Mouse (Mus musculus): ENCODE results near the gene Lrrc8b.
A peak's percentile ranks its signal among the peaks of the same experiment; 100 is the strongest.

Lrrc8b gene

DNA sequence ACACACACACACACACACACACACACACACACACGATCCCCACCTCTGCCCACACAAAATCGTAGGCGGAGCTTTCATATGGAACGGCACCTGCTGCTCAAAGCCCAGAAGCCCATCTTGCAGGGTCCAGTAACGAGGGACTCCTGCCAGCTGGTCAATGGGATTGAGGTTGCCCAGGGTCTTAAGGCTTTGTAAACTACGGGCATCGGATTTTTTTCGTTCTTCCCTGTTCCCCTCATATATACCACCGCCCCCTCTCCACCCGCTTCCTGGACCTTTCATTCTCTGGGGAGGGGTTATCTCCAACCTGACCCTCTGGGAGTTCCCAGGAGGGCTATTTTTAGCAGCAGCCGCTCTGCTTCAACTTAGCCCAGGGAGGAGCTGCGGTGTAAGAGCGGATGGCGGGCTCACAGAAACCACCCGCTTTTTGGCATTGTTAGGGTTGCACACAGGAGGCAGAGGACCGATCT, 103.1 kb downstream of the Lrrc8b start:
- no peak for DNase-seq (ENCODE audit: low spot score)

DNA sequence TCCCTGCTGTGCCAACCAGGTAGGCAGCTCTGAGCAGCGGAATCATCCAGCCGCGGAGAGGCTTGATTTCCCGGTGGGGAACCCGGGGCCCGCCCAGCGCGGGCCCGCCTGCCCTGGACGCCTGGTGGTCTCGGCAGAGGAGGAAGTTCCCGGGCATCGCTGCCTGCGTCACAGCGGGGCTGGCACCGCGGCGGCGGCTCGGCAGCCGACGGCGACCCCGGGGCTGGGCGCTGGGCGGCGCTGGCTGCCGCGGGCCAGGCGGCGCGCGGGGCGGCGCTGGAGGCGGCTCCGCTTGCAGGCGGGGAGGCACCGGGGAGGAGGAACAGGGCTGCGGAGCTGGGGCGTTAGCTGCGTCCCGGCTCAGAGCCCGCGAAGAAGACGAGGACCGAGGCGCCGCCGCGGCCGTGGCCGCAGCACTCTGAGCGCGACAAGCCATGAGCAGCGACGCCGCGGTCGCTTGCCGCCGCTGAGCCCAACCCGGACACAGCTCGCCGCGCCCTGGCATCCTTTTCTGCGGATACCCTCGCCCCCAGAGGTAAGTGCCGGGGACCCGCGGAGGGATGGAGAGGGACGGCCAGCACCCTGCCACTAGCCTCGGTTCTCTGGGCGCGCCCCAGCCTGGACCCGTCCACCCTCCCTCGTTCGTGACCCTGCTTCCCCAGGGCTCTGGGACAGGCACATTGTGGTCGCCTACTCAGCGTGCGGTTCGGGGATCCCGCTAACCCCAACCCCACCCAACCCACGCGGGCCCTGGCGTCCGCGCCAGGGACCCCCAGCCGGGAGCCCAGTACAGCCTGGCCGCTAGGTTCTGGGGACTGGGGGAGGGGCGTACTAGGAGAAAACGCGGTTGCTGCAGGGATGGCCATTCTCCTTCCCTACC, 103.8 kb downstream of the Lrrc8b start, which contains the start of gene Lrrc8c:
Lrrc8c (plus strand) TSS at position 293 of the 880 bp plus-strand sequence.
- DNase-seq (ENCODE audit: low spot score), result peak; percentile 75

DNA sequence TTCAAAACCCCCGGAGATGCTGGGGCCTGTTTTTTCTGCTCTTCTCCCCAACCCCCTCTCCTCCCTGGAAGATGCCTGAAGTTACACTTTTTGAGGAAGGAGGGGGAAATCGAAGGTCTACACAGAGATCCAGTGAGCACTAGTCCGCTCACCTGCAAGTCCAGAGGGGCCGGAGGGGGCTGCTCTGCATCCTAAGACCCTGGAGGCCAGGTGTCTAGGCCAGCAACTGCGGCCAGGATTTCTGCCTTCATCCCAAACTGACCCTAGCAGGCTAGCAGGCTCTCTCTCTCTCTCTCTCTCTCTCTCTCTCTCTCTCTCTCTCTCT, 104.4 kb downstream of the Lrrc8b start:
- no peak for DNase-seq (ENCODE audit: low spot score)

DNA sequence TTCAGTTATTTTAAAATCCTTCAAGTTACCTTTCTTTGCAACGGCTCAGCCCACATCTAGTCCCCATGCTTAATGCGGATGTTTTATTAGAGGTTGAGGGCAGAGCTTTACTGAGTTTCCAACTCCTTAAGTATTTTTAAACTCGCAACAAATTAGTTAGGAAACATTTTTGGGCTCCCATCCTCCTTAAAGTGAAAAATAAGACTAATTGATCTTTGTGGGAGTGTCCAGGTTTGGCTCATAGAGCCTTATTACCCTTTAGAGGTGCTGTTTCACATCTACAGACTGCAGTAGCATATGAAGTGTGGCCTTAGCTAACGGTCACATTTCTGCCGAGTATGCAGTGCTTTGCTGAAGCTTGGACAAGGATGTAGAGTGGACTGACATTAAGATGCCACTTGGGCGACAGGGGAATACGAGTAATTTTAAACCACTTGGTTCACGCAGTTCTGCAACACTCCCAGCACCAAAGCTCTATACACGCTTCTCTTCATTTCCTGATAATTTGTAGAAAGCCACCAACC, 104.9 kb downstream of the Lrrc8b start:
- DNase-seq (ENCODE audit: low spot score), result no peak

DNA sequence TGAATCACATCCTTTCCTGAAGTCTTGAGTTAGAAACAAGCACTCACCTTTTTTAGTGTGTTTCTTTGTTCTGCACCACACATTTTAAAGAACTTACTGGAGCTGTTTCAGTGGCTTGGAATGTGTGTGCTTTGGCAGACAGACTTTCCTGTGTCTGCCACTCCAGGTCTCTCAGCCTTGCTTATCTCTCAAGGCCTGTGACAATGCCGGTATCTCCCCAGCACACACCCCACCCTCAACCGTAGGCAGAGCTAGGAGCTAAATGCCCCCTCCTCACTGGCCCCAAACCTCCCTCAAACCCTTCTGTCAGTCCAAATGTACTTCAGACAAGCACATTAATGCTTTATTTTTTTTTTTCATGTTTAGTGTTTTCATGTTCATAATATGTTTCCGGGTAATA, 107.9 kb downstream of the Lrrc8b start:
- DNase-seq (ENCODE audit: low spot score), result no peak

DNA sequence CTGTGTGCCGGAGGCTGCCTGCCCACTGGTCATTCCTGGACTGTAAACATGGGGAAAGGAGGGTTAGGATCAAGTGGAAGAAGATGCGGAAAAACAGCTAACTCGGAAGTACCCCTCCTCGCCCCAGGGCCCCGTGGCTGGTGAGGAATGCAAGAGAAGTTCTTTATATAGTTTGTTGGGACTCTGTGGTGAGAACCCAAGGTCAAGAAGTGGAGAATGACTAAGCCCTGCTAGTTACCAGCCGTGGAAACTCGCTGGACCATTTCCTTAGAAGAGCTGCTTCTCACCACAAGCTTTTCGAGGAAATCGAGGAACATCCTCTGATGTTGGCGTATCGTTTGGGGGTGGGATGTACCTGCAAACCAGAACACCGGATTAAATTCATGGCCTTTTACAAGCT, 109.4 kb downstream of the Lrrc8b start:
- DNase-seq (ENCODE audit: low spot score), result no peak

DNA sequence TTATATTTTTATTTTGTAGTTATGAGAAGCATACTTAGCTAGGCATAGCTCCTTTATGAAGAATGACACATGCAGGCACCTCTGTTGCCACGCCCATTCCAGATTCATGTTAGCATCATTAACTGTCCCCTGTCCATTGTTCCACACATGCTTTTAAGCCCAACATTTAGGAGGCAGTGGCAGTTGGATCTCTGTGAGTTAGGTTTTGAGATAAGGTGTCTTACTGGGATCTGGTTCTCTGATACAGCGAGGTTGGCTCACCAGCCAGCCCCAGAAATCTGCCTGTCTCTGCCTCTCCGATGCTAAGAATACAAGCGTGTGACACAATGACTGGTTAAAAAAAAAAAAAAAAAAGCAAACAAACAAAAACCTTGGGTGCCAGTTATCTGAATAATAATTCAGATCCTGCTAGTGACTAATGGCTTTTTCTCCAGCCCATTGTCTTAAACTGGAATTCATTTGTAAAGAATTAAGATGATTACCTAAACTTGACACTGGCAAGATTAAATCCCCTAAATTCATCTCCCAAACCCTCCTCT, 110.6 kb downstream of the Lrrc8b start:
- no peak for DNase-seq (ENCODE audit: low spot score)

DNA sequence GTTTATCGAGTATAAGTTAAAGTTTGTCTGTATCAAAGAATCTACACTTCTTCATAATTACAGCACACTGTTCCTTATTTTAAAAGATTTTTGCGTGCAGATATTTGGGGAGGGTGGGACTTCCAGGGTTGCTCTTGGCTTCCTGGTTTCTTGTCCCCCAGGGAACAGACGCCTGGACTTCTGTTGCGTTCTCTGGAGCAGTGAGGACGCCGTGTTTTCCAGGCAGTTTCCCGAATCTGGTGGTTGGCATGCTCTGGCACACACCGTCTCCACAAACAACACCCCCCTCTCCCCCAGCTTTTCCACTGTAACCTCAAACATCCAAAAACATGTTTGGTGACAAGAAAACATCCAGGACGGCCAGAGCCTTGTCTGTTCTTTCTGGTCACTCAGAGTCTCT, 111.2 kb downstream of the Lrrc8b start:
- DNase-seq (ENCODE audit: low spot score), result no peak

DNA sequence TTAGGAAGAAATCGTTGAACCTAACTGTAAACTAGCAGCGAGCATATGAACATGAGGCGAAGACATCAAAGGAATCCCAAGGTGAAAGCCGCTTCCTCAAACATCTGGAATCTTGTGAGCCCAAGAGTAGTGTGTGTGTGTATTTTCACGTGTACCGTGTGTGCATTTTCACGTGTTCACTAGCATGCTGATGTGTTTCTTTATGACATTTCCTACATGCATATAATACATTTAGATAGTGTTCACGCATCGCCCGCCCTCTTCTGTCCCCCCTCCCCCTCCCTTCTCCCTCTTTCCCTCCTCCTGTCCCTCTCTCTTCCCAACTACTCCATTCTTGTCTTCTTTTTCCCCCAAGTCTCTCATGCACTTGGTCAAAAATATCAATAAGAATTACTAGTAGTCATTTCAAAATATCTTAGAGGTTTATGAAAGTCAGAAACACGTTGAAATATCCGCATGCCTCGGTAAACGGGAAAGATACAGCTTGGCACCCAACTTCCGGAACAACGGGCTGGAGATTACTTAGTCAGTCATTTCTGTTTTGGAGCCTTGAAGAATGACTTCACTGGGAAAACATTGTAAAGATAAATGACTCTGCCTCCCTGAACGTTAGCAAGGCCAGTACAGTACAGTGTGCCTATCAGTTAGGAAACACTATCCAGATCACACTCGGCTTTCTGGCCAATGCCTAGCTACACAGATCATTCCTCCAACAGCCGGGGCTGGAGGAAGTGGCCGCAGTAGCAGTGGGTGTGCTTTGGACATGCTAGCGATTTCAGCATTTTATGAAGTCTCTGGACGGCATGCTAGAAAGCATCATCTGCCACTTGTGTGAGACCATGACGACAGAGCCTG, 112.1 kb downstream of the Lrrc8b start:
- no peak for DNase-seq (ENCODE audit: low spot score)

DNA sequence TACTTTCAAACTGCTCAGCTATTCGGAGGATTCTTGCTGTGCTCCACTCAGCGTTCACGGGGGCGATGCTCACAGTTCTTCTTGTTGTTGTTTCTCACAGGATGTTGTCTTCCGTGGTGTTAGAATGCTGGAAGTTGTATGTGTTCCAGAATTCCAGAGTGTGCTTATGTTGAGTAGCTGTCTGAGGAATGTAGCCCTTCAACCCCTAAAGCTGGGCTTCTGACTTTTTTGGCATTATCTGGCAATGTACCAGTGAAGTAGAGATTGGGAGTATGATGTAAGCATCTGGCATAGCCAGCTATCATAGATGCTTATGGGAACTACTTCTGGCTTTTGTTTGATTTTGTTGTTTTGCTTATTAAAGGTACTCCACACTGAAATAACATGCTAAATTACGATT, 115.0 kb downstream of the Lrrc8b start:
- no peak for DNase-seq (ENCODE audit: low spot score)

DNA sequence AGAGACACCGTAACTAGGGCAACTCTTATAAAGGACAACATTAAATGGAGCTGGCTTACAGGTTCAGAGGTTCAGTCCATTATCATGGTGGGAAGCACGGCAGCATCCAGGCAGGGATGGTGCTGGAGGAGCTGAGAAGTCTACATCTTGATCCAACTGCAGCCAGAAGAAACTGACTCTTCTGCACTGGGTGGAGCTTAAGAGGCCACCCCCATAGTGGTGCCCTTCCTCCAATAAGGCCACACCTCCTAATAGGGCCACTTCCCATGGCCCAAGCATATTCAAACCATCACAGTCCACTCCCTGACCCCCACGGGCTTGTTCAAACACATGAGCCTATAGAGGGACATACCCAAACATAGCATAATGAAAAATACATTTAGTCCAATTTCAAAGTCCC, 119.6 kb downstream of the Lrrc8b start:
- no peak for DNase-seq (ENCODE audit: low spot score)

DNA sequence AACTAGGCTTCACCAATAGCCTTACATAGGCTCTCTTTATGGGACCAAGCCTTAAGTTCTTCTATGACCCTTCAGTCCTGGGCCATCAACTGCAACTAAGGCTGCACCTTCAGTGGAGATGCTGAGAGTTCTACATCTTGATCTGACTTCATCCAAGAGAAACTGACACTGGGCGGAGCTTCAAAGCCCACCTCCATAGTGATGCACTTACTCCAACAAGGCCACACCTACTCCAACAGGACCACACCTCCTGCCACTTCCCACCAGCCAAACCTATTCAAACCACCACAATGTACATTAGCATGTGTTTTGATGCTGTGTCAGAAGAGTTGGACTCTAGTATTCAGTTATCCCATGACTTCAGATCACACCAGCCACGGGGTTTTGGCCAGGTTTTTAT, 120.6 kb downstream of the Lrrc8b start:
- no peak for DNase-seq (ENCODE audit: low spot score)

DNA sequence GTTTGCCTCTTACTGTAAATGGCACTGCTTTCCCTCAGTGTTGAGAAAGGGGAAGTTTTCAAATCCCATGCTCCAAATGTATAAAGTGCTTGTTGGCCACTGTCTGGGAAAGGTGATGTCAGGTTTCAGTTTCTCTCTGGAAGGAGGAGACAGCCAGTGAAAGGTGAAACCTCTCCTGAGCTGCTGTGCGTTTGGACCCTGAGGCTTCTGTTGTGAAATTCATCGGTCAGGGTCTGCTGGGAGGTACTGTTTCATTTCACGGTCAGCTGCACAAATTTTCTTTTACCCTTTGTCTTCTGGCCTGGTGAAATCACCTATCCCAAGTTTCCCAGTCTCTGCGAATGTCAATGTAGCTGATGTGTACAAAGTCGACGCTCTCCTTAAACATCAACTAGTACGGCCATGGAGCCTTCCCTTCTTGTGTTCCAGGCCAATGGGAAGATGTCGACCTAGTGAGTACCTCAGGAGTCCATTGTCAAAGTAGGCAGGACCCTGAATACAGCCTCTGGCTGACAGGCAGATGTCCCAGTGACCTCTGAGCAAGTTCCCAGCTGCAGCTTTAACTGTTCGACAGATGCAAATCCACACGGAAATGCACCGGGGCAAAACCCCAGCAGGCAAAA, 121.6 kb downstream of the Lrrc8b start:
- DNase-seq (ENCODE audit: low spot score), result no peak

All from ovary, postnatal 14 days (tissue).